Mouse (Mus musculus) left cerebral cortex, postnatal 10 days (tissue): Measurements from ENCODE around the gene Piwil1. TPM values are rescaled to one million over a fixed set of nuclear protein-coding genes. Genes with fewer than 3 reads are reported as not detected.
A peak's percentile ranks its signal among the peaks of the same experiment; 100 is the strongest.
"Not testable (repeated sequence)": the region's sequence is repeated elsewhere in the genome, so short reads cannot be mapped to it uniquely, and the experiment has no call there.

Source experiments
- DNase-seq, 2 experiments: peaks; one replicate each; pipeline ENCODE4 v3.0.0; 2021 to 2022; ENCODE audit warnings: low spot score in 2 of 2, mixed read lengths in 1 of 2; ENCODE audit errors: extremely low spot score in 1 of 2
- intact Hi-C: fragments of 180-260 bp; cut with DNase I; formaldehyde crosslinking; loops from one replicate; pipeline ENCODE4 v1.15.1; 2025
- total RNA-seq, 2 experiments: library from RNA; stranded (reverse); gene quantifications; 2 replicates each; pipeline ENCODE4 v1.2.3; 2021

The Piwil1 gene
- total RNA-seq, 2 experiments from 2014 or later, result 0.20 to 0.39 TPM

GRCm38 (mm10) chr5:128706467-128706866 is 4.1 kb downstream of the Piwil1 start:
- intact Hi-C loops, result loop anchor here (5.0 kb wide), 1 partner anchor 104 kb away; the partner anchor contains the start of gene Fzd10
- no peak for DNase-seq

DNA sequence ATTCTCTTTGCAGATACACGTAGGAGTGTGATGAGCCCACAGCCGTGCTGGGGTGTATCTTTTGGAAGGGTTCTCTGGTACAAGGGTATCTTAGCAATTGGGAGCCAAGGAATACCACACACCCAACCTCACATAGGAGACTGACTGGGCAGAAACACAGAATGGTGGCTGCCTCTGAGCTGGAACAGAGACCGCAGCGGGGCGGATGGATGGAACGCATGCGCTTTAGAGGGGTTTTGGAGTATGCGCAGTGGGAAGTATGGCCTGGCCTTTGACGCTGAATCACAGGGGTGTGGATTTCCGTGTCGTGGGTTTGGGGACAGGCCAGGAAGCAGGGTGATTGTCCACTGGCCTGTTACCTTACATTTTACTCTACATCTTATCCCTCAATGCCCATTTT is 4.9 kb downstream of the Piwil1 start:
- intact Hi-C loops, result loop anchor here (5.0 kb wide), 1 partner anchor 105 kb away; the partner anchor contains the start of gene Fzd10
- DNase-seq, result no peak

DNA sequence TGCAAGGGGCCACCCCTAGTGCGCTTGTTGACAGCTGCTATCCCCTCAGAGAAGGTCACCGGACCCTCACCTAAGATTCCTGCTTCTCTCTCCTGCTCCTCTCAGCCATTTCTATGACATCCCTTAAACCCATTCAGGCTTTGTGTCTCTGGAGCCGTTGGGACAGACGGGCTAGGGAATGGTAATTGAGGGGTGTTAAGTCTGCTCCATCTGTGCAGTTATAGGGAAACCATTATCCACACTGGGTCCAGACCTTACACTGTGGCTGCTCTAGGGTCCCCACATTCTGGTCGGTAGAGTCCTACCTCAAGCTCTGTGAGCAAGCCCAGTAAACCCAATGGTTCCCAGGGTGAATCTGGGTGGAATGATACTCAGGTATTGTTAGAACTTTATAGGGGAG is 6.6 kb downstream of the Piwil1 start:
- no peak for DNase-seq
- intact Hi-C loops, result loop anchor here (5.0 kb wide), 1 partner anchor 107 kb away; the partner anchor contains the start of gene Fzd10

DNA sequence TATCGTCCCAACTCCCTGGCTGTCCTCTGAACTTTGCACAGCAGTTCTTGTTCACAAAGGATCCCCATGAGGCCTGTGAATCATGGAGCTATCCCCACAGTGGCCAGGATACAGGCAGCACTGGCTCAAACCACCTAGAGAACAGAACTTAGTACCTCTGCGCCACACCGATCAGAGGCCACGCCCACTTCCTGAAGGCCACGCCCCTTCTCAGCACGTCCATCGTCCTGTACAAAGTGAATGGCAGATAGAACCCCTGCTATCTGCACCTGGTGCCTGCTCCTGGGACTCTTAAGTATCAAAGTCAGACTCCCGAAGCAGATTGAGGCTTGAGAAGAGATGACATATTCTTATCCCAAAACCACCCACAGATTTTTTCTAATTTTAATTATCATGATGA is 8.3 kb downstream of the Piwil1 start:
- intact Hi-C loops, result loop anchor here (5.0 kb wide), 1 partner anchor 183 kb away; no protein-coding TSS in a partner anchor
- DNase-seq, result no peak

DNA sequence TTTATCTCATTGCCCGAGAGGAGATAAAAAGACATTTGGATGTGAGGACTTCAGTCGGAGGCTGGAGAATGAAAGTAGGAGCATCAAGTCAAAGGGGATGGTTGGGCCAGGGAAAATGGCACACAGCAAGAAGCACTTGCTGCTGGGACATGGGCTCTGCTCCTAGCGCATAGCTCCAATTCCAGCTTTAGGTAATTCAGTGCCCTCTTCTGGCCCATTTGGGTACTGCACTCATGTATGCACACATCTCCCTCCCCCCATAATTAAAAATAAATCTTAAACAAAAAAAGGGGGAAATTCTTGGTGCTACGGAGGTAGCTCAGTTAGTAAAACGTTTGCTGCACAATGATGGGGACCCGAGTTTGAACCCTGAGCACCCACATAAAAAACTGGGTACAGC is 9.5 kb downstream of the Piwil1 start:
- DNase-seq, result peak in 1 of 2 experiments; percentile 49
- intact Hi-C loops, result loop anchor here (5.0 kb wide), 1 partner anchor 185 kb away; no protein-coding TSS in a partner anchor

- intact Hi-C loops, result loop anchor here (5.0 kb wide), 1 partner anchor 198 kb away; no protein-coding TSS in a partner anchor
- DNase-seq, result no peak
These were observed 12.8 kb downstream of the Piwil1 start for GRCm38 (mm10) chr5:128715171-128715570.

GRCm38 (mm10) chr5:128720461-128720860 is 18.1 kb downstream of the Piwil1 start:
- intact Hi-C loops, DNase-seq: not testable (repeated sequence)

- no peak for DNase-seq
- intact Hi-C loops, result no loop called here
These were observed 27.0 kb downstream of the Piwil1 start for GRCm38 (mm10) chr5:128729341-128729740.

- DNase-seq, result peak in 1 of 2 experiments; percentile 66
- intact Hi-C loops, result loop anchor here (5.0 kb wide), 1 partner anchor 242 kb away; no protein-coding TSS in a partner anchor
These were observed 28.3 kb downstream of the Piwil1 start for GRCm38 (mm10) chr5:128730634-128731033.

GRCm38 (mm10) chr5:128732416-128733014 is 30.2 kb downstream of the Piwil1 start:
- no peak for DNase-seq
- intact Hi-C loops, result loop anchor here (5.0 kb wide), 1 partner anchor 240 kb away; no protein-coding TSS in a partner anchor

GRCm38 (mm10) chr5:128733955-128734354 is 31.6 kb downstream of the Piwil1 start:
- intact Hi-C loops, result loop anchor here (2.0 to 5.0 kb wide), 2 partner anchors 213 to 238 kb away; no protein-coding TSS in a partner anchor
- DNase-seq, result peak; percentile 53 to 65

DNA sequence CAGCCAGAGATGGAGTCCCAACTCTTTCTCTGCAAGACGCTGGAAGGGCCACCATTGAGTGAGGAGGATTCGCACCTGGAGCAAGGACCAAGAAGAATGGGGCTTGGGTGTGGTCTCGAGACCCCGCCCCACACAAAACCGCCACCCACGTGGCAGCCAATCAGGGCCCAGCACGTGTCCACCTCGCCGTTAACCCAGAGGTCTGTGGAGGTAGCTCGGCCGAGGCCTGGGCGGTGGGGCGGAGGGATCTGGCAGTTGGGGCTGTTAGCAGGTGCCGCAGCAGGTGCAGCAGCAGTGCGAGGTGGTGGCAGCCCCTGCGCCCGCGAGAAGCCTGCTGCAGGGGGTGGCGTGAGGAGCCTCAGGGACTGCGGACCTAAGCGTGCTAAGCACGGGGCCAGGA is 33.6 kb downstream of the Piwil1 start:
- no peak for DNase-seq
- intact Hi-C loops, result loop anchor here (2.0 kb wide), 1 partner anchor 215 kb away; no protein-coding TSS in a partner anchor

GRCm38 (mm10) chr5:128739168-128739837 is 37.0 kb downstream of the Piwil1 start:
- intact Hi-C loops, result no loop called here
- DNase-seq, result no peak

- intact Hi-C loops, result no loop called here
- no peak for DNase-seq
These were observed 37.5 kb downstream of the Piwil1 start for GRCm38 (mm10) chr5:128739838-128740171.

GRCm38 (mm10) chr5:128744351-128744750 is 42.0 kb downstream of the Piwil1 start:
- DNase-seq, result peak in 1 of 2 experiments; percentile 11
- intact Hi-C loops, result no loop called here

GRCm38 (mm10) chr5:128745206-128745605 is 42.9 kb downstream of the Piwil1 start:
- intact Hi-C loops, result no loop called here
- DNase-seq, result peak in 1 of 2 experiments; percentile 15

DNA sequence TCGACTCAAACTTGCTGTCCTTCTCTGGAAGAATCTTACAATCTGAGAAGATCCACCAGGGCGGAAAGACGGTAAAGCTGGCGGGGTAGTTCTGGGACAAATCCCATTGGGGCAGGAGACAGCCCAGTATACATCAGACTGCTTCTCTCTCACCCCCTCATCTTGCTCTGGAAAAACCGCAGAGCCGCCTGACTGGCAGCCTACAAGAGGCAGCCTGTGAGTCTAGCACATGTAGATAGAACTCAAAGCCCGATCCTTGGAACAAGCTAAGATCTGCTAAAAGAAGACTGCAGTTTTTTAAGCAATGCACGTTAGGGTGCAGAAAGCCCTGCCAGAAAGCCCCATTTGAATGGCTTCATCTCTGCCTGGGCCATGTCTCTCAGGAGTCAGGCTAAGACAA is 43.9 kb downstream of the Piwil1 start:
- DNase-seq, result peak; percentile 22 to 31
- intact Hi-C loops, result no loop called here

DNA sequence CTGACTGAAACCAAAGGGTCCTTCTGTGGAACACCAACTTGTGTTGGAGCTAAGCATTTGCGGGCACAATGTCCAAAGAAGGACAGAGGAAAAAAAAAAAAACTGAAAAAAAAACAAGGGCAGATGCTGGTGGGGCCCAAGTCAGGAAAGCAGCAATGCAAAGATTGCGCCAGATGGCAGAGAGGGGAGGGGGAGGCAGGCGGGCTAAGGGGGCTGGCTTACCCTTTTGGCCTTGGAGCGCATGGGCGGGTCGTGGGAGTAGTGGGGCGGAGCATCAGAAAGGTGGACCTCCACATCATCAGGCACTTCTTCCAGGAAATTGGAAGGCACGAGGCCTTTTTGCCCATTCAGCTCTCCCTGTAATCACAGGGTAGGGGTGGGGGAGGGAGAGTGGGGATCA is 58.8 kb downstream of the Piwil1 start:
- no peak for DNase-seq
- intact Hi-C loops, result no loop called here

GRCm38 (mm10) chr5:128769026-128769631 is 66.8 kb downstream of the Piwil1 start:
- intact Hi-C loops, result no loop called here
- no peak for DNase-seq

DNA sequence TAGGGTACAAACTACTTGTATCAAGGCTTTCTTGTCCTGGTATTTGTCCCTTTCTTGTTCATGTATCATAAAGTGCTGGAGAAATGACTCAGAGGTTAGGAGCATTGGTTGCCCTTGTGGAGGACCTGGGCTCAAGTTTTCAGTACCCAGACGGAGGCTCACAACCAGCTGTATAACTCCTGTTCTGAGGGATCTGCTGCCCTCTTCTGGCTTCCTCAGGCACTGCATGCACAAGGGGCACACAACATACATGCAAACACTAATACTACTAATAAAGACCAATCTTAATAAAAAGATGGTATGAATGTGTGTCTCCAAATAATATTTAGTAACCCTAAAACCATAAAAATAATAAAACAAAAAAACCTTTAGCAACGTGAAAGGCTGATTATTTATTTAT is 74.1 kb downstream of the Piwil1 start:
- intact Hi-C loops, result no loop called here
- no peak for DNase-seq
